Mouse (Mus musculus) left cerebral cortex, adult 8-10 months (tissue): ENCODE measurements around the gene Dedd. TPM values are rescaled to one million over a fixed set of nuclear protein-coding genes. Genes with fewer than 3 reads are reported as not detected.

Experiments
- DNase-seq, 2 experiments: peaks; one replicate each; pipeline ENCODE4 v3.0.0; 2022; ENCODE audit warnings: low spot score in 2 of 2
- total RNA-seq, 4 experiments: library from RNA; stranded (reverse); gene quantifications; 2 replicates each; pipeline ENCODE4 v1.2.4; 2022

Dedd gene
- total RNA-seq, 4 experiments from 2014 or later: 35.0 to 39.7 (median 37.4) TPM

- peak; percentile 72 to 95 for DNase-seq
Measured at GRCm38 (mm10) chr1:171360656-171361055, 31.7 kb downstream of the Dedd start, which contains the start of gene Klhdc9. TSS of gene Klhdc9 (minus strand) at chr1:171360798.

- DNase-seq: peak in 1 of 2 experiments; percentile 57
Measured at GRCm38 (mm10) chr1:171361106-171362103, 32.5 kb downstream of the Dedd start.

GRCm38 (mm10) chr1:171365934-171366333, 37.0 kb downstream of the Dedd start:
- DNase-seq: no peak

GRCm38 (mm10) chr1:171369845-171370556, 41.1 kb downstream of the Dedd start, which contains the start of gene Nectin4:
TSS of gene Nectin4 (plus strand) at chr1:171370099.
- DNase-seq: no peak

- DNase-seq: no peak
Measured at GRCm38 (mm10) chr1:171372880-171373279, 43.9 kb downstream of the Dedd start.

GRCm38 (mm10) chr1:171373946-171374345, 45.0 kb downstream of the Dedd start:
- no peak for DNase-seq

DNA sequence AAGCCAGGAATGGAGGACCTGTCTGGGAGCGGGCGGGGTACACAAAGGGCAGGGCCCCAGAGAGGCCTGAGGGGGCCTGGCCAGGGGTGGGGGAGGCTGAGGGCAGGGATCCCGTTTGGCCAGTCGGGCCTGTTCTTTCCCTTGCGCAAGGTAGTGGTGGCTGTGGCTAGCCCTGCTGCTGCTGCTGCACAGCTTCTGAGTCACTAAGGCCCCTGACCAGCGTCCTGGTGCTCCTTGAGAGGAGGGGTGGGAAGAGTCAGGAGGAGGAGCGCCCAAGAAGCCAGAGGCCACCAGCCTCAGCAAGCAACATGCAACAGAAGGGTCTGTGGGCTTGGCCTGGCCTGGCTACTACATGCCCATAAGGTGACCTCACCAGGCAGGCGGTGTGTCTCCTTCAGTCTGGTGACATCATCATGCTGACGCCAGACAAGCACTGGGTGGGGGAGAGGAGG, 46.7 kb downstream of the Dedd start:
- no peak for DNase-seq

DNA sequence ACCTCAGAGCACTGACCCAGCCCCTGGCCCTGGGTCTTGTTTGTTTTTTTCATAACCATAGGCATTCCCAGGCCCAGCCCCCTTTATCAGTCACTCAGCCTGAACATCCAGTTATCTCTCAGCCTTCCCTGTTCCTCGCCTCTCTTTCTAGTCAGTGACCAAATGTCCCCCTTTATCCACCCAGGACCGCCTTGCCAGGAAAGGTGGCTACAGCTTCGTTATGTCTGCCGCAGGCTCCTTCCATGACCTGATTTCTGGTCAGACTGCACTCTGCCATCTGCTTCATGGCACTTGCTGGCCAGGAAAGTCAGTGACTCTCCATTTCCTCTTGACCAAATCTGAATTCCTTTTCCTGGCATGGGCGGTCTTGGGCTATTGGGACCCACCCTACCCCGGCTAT, 49.4 kb downstream of the Dedd start:
- DNase-seq: no peak

DNA sequence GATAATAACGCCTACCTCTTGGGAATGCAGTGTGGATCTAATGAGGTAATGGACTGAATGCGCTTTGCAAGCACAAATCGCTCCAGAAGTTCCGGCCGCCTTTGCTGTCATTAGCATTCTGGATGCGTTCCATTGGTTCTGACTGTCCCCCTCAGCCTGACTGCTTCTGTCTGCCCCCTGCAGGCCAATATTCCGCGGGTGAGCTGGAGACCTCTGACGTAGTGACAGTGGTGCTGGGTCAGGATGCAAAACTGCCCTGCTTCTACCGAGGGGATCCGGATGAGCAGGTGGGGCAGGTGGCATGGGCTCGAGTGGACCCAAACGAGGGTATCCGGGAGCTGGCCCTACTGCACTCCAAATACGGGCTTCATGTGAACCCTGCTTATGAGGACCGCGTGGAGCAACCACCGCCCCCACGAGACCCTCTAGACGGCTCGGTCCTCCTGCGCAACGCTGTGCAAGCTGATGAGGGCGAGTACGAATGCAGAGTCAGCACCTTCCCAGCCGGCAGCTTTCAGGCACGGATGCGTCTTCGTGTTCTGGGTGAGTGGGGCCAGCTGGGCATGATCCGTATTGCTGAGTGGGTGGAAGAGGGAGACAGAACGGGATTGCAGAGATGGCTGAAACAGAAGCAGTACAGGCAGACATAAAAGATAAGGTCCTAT, 51.1 kb downstream of the Dedd start:
- peak; percentile 46 to 71 for DNase-seq

DNA sequence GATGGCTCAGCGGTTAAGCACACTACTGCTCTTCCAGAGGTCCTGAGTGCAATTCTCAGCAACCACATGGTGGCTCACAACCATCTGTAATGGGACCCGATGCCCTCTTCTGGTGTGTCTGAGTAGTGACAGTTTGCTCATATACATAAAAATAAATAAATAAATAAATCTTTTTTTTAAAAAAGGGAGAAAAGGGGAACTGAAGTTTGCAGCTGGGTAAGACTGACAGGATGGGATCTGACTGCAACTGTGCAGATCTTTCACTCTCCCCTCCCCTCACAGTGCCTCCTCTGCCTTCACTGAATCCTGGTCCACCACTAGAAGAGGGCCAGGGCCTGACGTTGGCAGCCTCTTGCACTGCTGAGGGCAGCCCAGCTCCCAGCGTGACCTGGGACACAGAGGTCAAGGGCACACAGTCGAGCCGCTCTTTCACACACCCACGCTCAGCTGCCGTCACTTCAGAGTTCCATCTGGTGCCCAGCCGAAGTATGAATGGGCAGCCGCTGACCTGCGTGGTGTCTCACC, 53.2 kb downstream of the Dedd start:
- DNase-seq: no peak

DNA sequence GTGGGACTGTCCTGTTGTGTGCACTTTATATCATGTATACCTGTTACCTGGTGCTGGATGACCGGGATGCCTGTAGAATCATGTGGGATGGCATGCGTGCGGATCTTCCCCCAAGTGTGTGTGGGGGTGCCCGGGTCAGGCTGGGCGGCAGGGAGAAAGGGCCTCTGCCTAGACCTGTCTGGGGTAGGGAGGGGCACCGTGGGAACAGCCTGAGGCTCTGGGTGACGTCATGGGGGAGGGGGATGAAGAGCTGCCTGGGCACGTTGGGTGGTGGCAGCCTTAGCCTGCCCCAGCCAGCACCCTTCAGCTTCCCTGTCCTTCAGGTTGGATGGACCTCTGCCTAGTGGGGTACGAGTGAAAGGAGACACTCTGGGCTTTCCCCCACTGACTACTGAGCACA, 55.4 kb downstream of the Dedd start:
- DNase-seq: no peak

GRCm38 (mm10) chr1:171385171-171385570, 56.2 kb downstream of the Dedd start:
- DNase-seq: no peak

- DNase-seq: no peak
Measured at GRCm38 (mm10) chr1:171387099-171387498, 58.2 kb downstream of the Dedd start.

- no peak for DNase-seq
Measured at GRCm38 (mm10) chr1:171388376-171389102, 59.6 kb downstream of the Dedd start, which contains the start of gene Arhgap30. TSS of gene Arhgap30 (plus strand) at chr1:171388954.

- no peak for DNase-seq
Measured at GRCm38 (mm10) chr1:171390101-171390500, 61.2 kb downstream of the Dedd start.

Other genes with a start within 250 kb of the Dedd start
- 1 to 10 TPM; 1.0 to 1.8 (median 1.2) TPM for gene Cfap126, start 215.2 kb upstream of the Dedd start, total RNA-seq
- gene Sdhc, start 178.5 kb upstream of the Dedd start, total RNA-seq: 100 to 1,000 TPM; 196 to 228 (median 209) TPM
- gene Mpz, start 178.4 kb upstream of the Dedd start, total RNA-seq: under 1 TPM; 0.30 to 0.53 (median 0.35) TPM
- 100 to 1,000 TPM; 165 to 185 (median 176) TPM for gene Pcp4l1, start 132.9 kb upstream of the Dedd start, total RNA-seq
- under 1 TPM; 0.14 to 0.55 (median 0.31) TPM for gene Nr1i3, start 115.2 kb upstream of the Dedd start, total RNA-seq
- gene Tomm40l, start 106.6 kb upstream of the Dedd start, total RNA-seq: 10 to 100 TPM; 70.2 to 87.9 (median 76.7) TPM
- 1 to 10 TPM; 1.7 to 2.8 (median 2.6) TPM for gene Apoa2, start 104.1 kb upstream of the Dedd start, total RNA-seq
- 10 to 100 TPM in 3 of 4 experiments, 1 to 10 TPM in 1; 9.1 to 63.9 (median 28.2) TPM for gene Fcer1g, start 94.8 kb upstream of the Dedd start, total RNA-seq
- gene Adamts4, start 78.7 kb upstream of the Dedd start, total RNA-seq: 10 to 100 TPM; 13.0 to 14.1 (median 13.3) TPM
- gene Ndufs2, start 77.8 kb upstream of the Dedd start, total RNA-seq: 100 to 1,000 TPM; 285 to 306 (median 298) TPM
- gene B4galt3, start 58.8 kb upstream of the Dedd start, total RNA-seq: 10 to 100 TPM; 60.7 to 69.2 (median 63.4) TPM
- 10 to 100 TPM; 29.1 to 35.0 (median 30.4) TPM for gene Ppox, start 48.0 kb upstream of the Dedd start, total RNA-seq
- gene Usp21, start 41.2 kb upstream of the Dedd start, total RNA-seq: 10 to 100 TPM; 46.5 to 56.3 (median 50.5) TPM
- 100 to 1,000 TPM; 103 to 116 (median 110) TPM for gene Ufc1, start 34.1 kb upstream of the Dedd start, total RNA-seq
- 10 to 100 TPM; 35.8 to 48.8 (median 43.5) TPM for gene Nit1, start 16.5 kb downstream of the Dedd start, total RNA-seq
- gene Pfdn2, start 16.5 kb downstream of the Dedd start, total RNA-seq: 100 to 1,000 TPM; 107 to 204 (median 164) TPM
- 10 to 100 TPM in 3 of 4 experiments, 1 to 10 TPM in 1; 10.0 to 12.8 (median 12.4) TPM for gene Klhdc9, start 31.7 kb downstream of the Dedd start, total RNA-seq
- gene Nectin4, start 41.0 kb downstream of the Dedd start, total RNA-seq: 1 to 10 TPM; 4.3 to 4.9 (median 4.6) TPM
- gene Arhgap30, start 59.8 kb downstream of the Dedd start, total RNA-seq: 1 to 10 TPM; 2.1 to 5.5 (median 3.0) TPM
- 100 to 1,000 TPM in 1 of 4 experiments, 10 to 100 TPM in 3; 89.5 to 102 (median 96.9) TPM for gene Usf1, start 82.2 kb downstream of the Dedd start, total RNA-seq
- 1 to 10 TPM; 1.5 to 3.2 (median 2.4) TPM for gene Tstd1, start 89.7 kb downstream of the Dedd start, total RNA-seq
- gene F11r, start 108.4 kb downstream of the Dedd start, total RNA-seq: 10 to 100 TPM in 2 of 4 experiments, 1 to 10 TPM in 2; 7.7 to 10.3 (median 9.1) TPM
- 1 to 10 TPM; 4.2 to 6.5 (median 4.6) TPM for gene Alyref2, start 174.3 kb downstream of the Dedd start, total RNA-seq
- not detected for gene Itln1, start 206.1 kb downstream of the Dedd start, total RNA-seq
- gene Cd244a, start 230.0 kb downstream of the Dedd start, total RNA-seq: under 1 TPM; 0.13 to 0.93 (median 0.41) TPM